ENCODE assay signal across 9 mouse cellular contexts in genomic region chr6:112401953-112402683, GRCm38 (mm10). TPM values are rescaled to one million over a fixed set of nuclear protein-coding genes. Genes with fewer than 3 reads are reported as not detected.
DNase-seq lines count a peak whose midpoint lies in the region; ATAC-seq lines count a peak whose summit lies in the region.
"Had no signal": no experiment of that assay in that cellular context is flagged by ENCODE, and none has a peak within 500 bp of the region (broad histone marks: within the 10 kb centered on the region; RNA-seq: fewer than 3 reads in every experiment).

No protein-coding gene starts in this region.

- peak; percentile 41 for DNase-seq in adrenal gland, adult 2 months
- no peak for DNase-seq in adrenal gland, adult 8-10 months
- DNase-seq in NIH3T3 (ENCODE audit: low read depth): peak; percentile 6
- peak; percentile 75 to 87 for DNase-seq in gastrocnemius, postnatal 36 days
- DNase-seq in kidney, adult 8-10 months: peak; percentile 56 to 67
- no peak for DNase-seq in liver, embryonic 13.5 days
- DNase-seq in right cerebral cortex, postnatal 14 days: peak; percentile 78
- no peak for DNase-seq in MN1 (ENCODE audit: low spot score)

- H3K4me2 ChIP-seq in liver, embryonic 13.5 days: no peak overlapping the region

- H3K4me1 ChIP-seq in liver, embryonic 13.5 days (replicated peaks): no peaks in the 10 kb centered on the region

- no peak overlapping the region for H3K4me3 ChIP-seq in liver, embryonic 13.5 days (replicated peaks)

- no peaks in the 10 kb centered on the region for H3K27me3 ChIP-seq in liver, embryonic 13.5 days

- H3K36me3 ChIP-seq in liver, embryonic 13.5 days: no peaks in the 10 kb centered on the region

- no peak overlapping the region for H3K27ac ChIP-seq in liver, embryonic 13.5 days

- 33% methylated on average over 12 of the region's 12 CpGs for WGBS in liver, embryonic 13.5 days (ENCODE audit: insufficient replicate concordance)

- no peak overlapping the region for H3K9ac ChIP-seq in liver, embryonic 13.5 days

- peak; percentile 55; the same call in 1 of the 2 replicates for ATAC-seq in liver, embryonic 13.5 days (ENCODE audit: low read depth)

- intact Hi-C loops in gastrocnemius, postnatal 36 days (cut with DNase I): no loop called here

- no peaks in the 10 kb centered on the region for H3K9me3 ChIP-seq in liver, embryonic 13.5 days (replicated peaks)

RNA-seq across cellular contexts. Expression of gene Ssu2, which starts 14.3 kb away (rescaled TPM):
- 10 to 100 TPM in 1 of 2 experiments, under 1 TPM in 1; 0.59 to 27.0 TPM for total RNA-seq in adrenal gland, adult 2 months (2021)
- 29.5 and 47.1 TPM in 2 replicates for polyA plus RNA-seq in adrenal gland, adult 2 months (2012; rRNA removed)
- total RNA-seq in adrenal gland, adult 8-10 months (2022): 1 to 10 TPM; 1.0 to 7.3 (median 2.4) TPM
- under 1 TPM; 0.64 to 0.96 TPM for total RNA-seq in gastrocnemius, postnatal 36 days (2021)
- polyA plus RNA-seq in liver, embryonic 13.5 days (2015; fragmentation: Nextera tagmentation; extraction: Ambion mirVana): 0.08 TPM in 1 of 2 replicates, not detected in the other
- total RNA-seq: neutrophil, adult 5-6 weeks had no signal

RNA-seq across cellular contexts. Expression of gene Cav3, which starts 57.2 kb away (rescaled TPM):
- not detected for total RNA-seq in adrenal gland, adult 2 months (2021)
- polyA plus RNA-seq in adrenal gland, adult 2 months (2012; rRNA removed): 0.08 TPM in 1 of 2 replicates, not detected in the other
- not detected for total RNA-seq in adrenal gland, adult 8-10 months (2022)
- total RNA-seq in gastrocnemius, postnatal 36 days (2021): 10 to 100 TPM; 77.5 to 89.4 TPM
- polyA plus RNA-seq in liver, embryonic 13.5 days (2015; fragmentation: Nextera tagmentation; extraction: Ambion mirVana): 0.31 and 0.36 TPM in 2 replicates
- total RNA-seq: neutrophil, adult 5-6 weeks had no signal

Comparison
In these comparisons a context has a peak if more than half of its experiments do, and no peak if none do; other contexts are left out.
1. DNase-seq: peak in adrenal gland, adult 2 months (single experiment), NIH3T3 (single experiment), gastrocnemius, postnatal 36 days (2 of 2), kidney, adult 8-10 months (2 of 2) and right cerebral cortex, postnatal 14 days (single experiment); none in adrenal gland, adult 8-10 months (single experiment), liver, embryonic 13.5 days (single experiment) and MN1 (single experiment).
2. RNA of gene Cav3, which starts 57.2 kb away (total RNA-seq): 77.5 to 89.4 TPM in gastrocnemius, postnatal 36 days; not detected in adrenal gland, adult 2 months and not detected in adrenal gland, adult 8-10 months; every median in the first group is over 10 times any median in the second.